Mouse (Mus musculus) lung, postnatal 0 days (tissue): ENCODE measurements around the gene Ptpre. TPM values are rescaled to one million over a fixed set of nuclear protein-coding genes. Genes with fewer than 3 reads are reported as not detected.

Source experiments
- ATAC-seq: fragments of 200-750 bp; cut with Nextera tagmentation; 2 replicates; pipeline ENCODE4 v1.8.0; 2017; ENCODE audit warnings: moderate library complexity
- DNase-seq: peaks from one replicate; pipeline ENCODE4 v3.0.0-alpha.2; 2016; ENCODE audit warnings: low spot score
- H3K27ac ChIP-seq: fragments of 300-500 bp; sonication (generic); 2 replicates; pipeline ENCODE4 v1.5.1; 2014; ENCODE audit warnings: antibody characterized with exemption, mild to moderate bottlenecking, low read length, mixed read lengths
- H3K27me3 ChIP-seq: fragments of 300-500 bp; sonication (generic); replicated peaks from 2 replicates; pipeline ENCODE4 v1.6.1; 2014; ENCODE audit warnings: low read length, mixed read lengths; ENCODE audit not compliant: insufficient read depth
- H3K36me3 ChIP-seq: fragments of 300-500 bp; sonication (generic); 2 replicates; pipeline ENCODE4 v1.6.1; 2014; ENCODE audit warnings: low read length, mixed read lengths; ENCODE audit not compliant: insufficient read depth
- H3K4me1 ChIP-seq: fragments of 300-500 bp; sonication (generic); 2 replicates; pipeline ENCODE4 v1.6.1; 2014; ENCODE audit warnings: antibody characterized with exemption, low read depth, low read length, mixed read lengths; ENCODE audit not compliant: insufficient read depth
- H3K4me2 ChIP-seq: fragments of 300-500 bp; sonication (generic); replicated peaks from 2 replicates; pipeline ENCODE4 v1.6.1; 2014; ENCODE audit warnings: low read depth, mild to moderate bottlenecking, low read length, moderate library complexity, mixed read lengths
- H3K4me3 ChIP-seq: fragments of 300-500 bp; sonication (generic); 2 replicates; pipeline ENCODE4 v1.5.1; 2014; ENCODE audit warnings: low read depth, low read length
- H3K9ac ChIP-seq: fragments of 300-500 bp; sonication (generic); replicated peaks from 2 replicates; pipeline ENCODE4 v1.6.1; 2014; ENCODE audit warnings: low read depth, mild to moderate bottlenecking
- H3K9me3 ChIP-seq: fragments of 300-500 bp; sonication (generic); 2 replicates; pipeline ENCODE4 v1.6.1; 2016; ENCODE audit warnings: low read length, mixed read lengths
- CTCF ChIP-seq: IDR thresholded peaks from 2 replicates; pipeline ENCODE4 v1.5.1; 2016; ENCODE audit warnings: antibody characterized with exemption, mild to moderate bottlenecking
- EP300 ChIP-seq: IDR thresholded peaks from 2 replicates; pipeline ENCODE4 v1.6.1; 2016; ENCODE audit warnings: antibody characterized with exemption, mild to moderate bottlenecking, control low read depth
- WGBS: fragments of 180-500 bp; shearing (Covaris S2); extraction: QIAGEN DNeasy Blood & Tissue Kit; methylation state at CpG from one replicate; pipeline ENCODE4 v1.1.7; 2014; 5-methylcytosine and 5-hydroxymethylcytosine counted together
- polyA plus RNA-seq: library from polyadenylated mRNA; unstranded; fragments of >200 nt; fragmentation: Nextera tagmentation; extraction: Ambion mirVana; gene quantifications from 2 replicates; pipeline ENCODE4 v1.2.1, GENCODE M21; 2015

The Ptpre gene
- polyA plus RNA-seq, 1 experiment from 2014 or later = 8.6 TPM

DNA sequence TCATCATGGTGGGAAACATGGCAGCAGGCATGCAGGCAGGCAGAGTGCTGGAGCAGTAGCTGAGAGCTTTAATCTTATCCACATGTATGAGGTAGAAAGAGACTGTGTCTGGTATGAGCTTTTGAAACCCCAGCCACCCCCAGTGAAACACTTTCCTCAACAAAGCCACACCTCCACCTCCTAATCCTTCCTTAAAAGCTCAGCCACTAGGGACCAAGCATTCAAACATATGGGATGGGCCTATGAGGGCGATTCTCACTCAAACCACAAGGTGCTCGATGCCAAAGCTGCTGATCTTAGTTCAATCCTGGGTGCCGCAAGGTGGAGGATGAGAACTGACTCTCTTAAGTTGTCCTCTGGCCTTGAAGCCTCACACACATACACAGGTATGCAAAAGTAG, 16.3 kb downstream of the Ptpre start:
- Histone ChIP-seq H3K27ac (no peak overlapping the region), H3K4me3 (no peak overlapping the region), H3K27me3 (no peaks in the 10 kb centered on the region), H3K9me3 (no peaks in the 10 kb centered on the region), H3K36me3 (no peaks in the 10 kb centered on the region), H3K9ac (no peak overlapping the region), H3K4me1 (peaks cover 10% of the 10 kb centered on the region; the same call in 1 of the 2 replicates), H3K4me2 (no peak overlapping the region)
- 74% methylated on average over 3 of the region's 3 CpGs for WGBS
- TF ChIP-seq EP300 = no peak
- no peak for TF ChIP-seq CTCF
- DNase-seq (no peak), ATAC-seq (no peak)

DNA sequence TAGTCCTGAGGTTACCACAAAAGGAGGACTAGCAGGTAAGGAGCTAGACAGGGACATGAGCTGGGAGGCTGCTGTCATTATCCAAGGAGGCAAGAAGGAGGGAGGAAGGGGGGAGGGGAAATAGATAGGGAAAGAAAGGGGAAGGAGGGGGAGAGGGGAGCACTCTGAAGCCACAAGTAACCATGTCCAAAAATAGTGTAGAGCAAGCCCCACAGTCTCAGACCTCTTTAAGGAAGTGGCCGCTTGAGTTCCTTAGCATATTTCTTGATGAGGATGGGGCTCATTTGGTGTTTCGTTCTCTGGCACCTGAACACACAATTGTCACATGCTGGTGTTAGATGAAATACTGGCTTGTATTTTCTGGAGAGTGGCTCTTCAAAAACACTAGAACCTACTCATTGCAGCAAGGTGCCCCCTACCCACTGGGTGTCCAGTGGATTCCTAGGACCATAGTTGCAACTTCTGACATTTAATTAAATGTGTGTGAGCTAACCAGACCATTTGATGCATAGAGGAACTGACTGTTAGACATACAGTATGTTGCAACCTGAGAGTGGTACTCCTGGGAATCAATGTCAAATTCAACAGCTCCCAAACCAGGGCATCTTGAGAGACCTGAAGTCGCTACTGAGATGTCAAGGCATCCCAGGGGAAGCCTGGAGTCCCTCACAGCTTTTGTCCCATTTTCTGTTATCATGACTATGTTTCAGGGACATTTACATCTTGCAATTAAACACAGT, 19.6 kb downstream of the Ptpre start:
- H3K9me3 ChIP-seq = no peaks in the 10 kb centered on the region
- no peak overlapping the region for H3K4me2 ChIP-seq
- H3K36me3 ChIP-seq = no peaks in the 10 kb centered on the region
- no peak for ATAC-seq
- no peaks in the 10 kb centered on the region for H3K4me1 ChIP-seq
- H3K9ac ChIP-seq = no peak overlapping the region
- no peak overlapping the region for H3K4me3 ChIP-seq
- TF ChIP-seq EP300 (no peak), CTCF (no peak)
- H3K27me3 ChIP-seq = no peaks in the 10 kb centered on the region
- WGBS = 62% methylated on average over 3 of the region's 3 CpGs
- no peak overlapping the region for H3K27ac ChIP-seq
- DNase-seq = no peak

DNA sequence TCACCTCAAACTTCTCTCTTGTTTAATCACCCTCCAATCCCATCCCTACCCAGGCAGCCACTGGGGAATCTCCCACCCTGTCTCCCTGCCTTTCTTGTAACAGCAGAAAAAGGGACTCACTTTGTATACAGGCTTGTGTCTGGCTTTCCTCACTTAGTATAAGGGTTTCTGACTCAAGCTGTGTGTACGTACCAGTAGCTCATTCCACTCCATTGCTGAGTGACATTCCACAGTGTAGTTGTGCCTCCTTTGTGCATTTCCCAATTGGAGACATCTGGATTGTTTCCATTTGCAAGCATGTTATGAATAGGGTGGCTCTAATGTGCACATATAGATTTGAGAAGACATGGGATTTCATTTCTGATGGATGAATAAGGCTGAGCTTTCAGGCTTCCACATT, 23.0 kb downstream of the Ptpre start:
- no peaks in the 10 kb centered on the region for H3K4me1 ChIP-seq
- no peaks in the 10 kb centered on the region for H3K36me3 ChIP-seq
- H3K27ac ChIP-seq = no peak overlapping the region
- no peak overlapping the region for H3K4me3 ChIP-seq
- WGBS = 43% methylated on average over 1 of the region's 1 CpGs
- ATAC-seq (peak; percentile 66), DNase-seq (peak; percentile 57)
- no peaks in the 10 kb centered on the region for H3K9me3 ChIP-seq
- H3K4me2 ChIP-seq = no peak overlapping the region
- no peak overlapping the region for H3K9ac ChIP-seq
- TF ChIP-seq CTCF (no peak), EP300 (no peak; the same call in 1 of the 2 replicates)
- no peaks in the 10 kb centered on the region for H3K27me3 ChIP-seq

DNA sequence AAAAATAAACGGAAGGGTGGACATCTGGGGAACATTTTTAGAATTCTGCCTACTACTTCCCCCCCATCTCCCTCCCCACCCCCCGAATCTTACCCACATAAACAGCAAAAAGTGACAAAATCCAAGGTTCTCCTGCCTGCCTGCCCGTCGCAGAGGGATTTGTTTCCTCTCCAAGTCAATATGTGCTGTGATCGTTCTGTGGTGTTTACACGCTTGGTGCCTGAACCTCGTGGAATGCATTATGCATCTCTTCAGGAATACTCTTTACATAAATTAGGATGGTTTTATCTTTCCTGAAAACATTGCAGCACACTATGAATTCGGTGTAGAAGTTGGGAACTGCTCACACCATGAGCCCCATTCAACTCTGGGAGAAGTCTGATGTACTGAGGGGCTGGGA, 26.7 kb downstream of the Ptpre start:
- WGBS = 61% methylated on average over 8 of the region's 8 CpGs
- no peak for ATAC-seq
- no peaks in the 10 kb centered on the region for H3K9me3 ChIP-seq
- no peaks in the 10 kb centered on the region for H3K27me3 ChIP-seq
- TF ChIP-seq EP300 = no peak
- H3K4me1 ChIP-seq = no peaks in the 10 kb centered on the region
- H3K4me2 ChIP-seq = no peak overlapping the region
- H3K9ac ChIP-seq = no peak overlapping the region
- no peak overlapping the region for H3K4me3 ChIP-seq
- no peaks in the 10 kb centered on the region for H3K36me3 ChIP-seq
- no peak overlapping the region for H3K27ac ChIP-seq
- DNase-seq = no peak

DNA sequence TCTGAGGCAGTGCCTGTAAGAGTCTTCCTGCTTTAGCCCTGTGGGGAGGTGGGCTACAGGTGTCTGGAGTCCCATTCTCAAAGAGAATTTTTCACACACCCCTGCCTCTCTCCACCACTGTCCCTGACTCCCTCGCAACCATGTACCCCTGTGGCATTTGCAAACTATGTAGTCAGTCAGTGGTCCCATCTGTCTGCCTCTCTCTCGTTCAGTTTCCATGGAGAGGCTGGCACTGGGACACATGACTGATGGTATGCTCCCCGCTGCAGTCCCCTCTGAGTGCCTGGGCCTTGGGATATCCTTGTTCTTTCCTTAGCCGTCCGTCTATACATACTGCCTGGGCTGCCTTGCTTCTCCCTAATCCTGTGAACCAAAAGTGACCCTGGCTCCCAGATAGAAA, 28.7 kb downstream of the Ptpre start:
- H3K4me2 ChIP-seq = no peak overlapping the region
- WGBS = 74% methylated on average over 5 of the region's 5 CpGs
- no peaks in the 10 kb centered on the region for H3K36me3 ChIP-seq
- no peaks in the 10 kb centered on the region for H3K4me1 ChIP-seq
- no peak for ATAC-seq
- H3K9me3 ChIP-seq = no peaks in the 10 kb centered on the region
- no peak for DNase-seq
- no peaks in the 10 kb centered on the region for H3K27me3 ChIP-seq
- no peak for TF ChIP-seq CTCF
- no peak for TF ChIP-seq EP300
- no peak overlapping the region for H3K27ac ChIP-seq
- no peak overlapping the region for H3K9ac ChIP-seq
- H3K4me3 ChIP-seq = no peak overlapping the region

DNA sequence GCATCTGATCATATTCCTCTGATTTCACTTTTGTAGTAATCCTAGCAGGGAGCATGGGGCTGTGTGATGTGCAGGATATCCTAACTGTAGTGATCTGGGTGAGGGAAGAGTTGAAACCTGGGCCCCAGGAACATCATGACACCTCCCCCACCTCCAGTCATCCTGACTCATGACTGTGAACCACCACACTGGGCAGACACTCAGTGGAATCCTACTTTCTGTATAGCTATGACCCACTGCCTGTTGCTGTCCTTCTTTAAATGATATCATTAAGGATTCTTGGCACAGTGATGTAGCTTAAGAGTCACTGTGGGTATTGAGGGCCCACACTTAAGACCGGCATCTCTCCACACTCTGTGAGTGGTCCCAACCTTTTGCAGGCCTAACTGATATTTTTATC, 30.3 kb downstream of the Ptpre start:
- Histone ChIP-seq H3K4me2 (no peak overlapping the region), H3K9me3 (no peaks in the 10 kb centered on the region), H3K9ac (no peak overlapping the region), H3K4me1 (no peaks in the 10 kb centered on the region), H3K27me3 (no peaks in the 10 kb centered on the region), H3K36me3 (no peaks in the 10 kb centered on the region), H3K27ac (no peak overlapping the region), H3K4me3 (no peak overlapping the region)
- DNase-seq (no peak), ATAC-seq (no peak)
- no peak for TF ChIP-seq EP300
- TF ChIP-seq CTCF = no peak
- 71% methylated on average over 1 of the region's 1 CpGs for WGBS
